Mouse (Mus musculus): ENCODE measurements around the gene Cyp1a2. TPM values are rescaled to one million over a fixed set of nuclear protein-coding genes. Genes with fewer than 3 reads are reported as not detected.

The Cyp1a2 gene
- 0.37 and 1.1 TPM in 2 replicates for polyA plus RNA-seq (2015; fragmentation: Nextera tagmentation; extraction: Ambion mirVana)

DNA sequence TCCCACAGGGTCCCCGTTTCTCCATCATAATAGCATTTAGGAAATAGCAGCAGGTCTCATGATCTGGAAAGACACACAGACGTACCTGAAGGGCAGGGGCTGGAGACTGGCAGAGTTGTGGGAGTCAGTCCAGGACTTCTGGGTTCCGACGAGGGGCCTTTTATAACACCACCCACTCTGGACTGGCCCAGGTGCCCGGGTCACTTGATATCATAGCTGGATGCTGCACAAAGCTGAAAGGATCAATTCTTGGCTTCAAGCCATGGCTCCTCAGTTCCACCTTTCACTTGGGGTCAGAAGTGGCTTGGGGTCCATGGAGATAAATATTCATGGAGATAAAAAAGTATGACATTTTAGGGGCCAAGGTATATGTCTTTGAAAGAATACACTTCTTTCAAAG is at the start of gene Cyp1a2:
Gene Cyp1a2 (minus strand): TSS at position 184 of the 400 bp plus-strand sequence.
- no peak for DNase-seq (ENCODE audit: low spot score)

DNA sequence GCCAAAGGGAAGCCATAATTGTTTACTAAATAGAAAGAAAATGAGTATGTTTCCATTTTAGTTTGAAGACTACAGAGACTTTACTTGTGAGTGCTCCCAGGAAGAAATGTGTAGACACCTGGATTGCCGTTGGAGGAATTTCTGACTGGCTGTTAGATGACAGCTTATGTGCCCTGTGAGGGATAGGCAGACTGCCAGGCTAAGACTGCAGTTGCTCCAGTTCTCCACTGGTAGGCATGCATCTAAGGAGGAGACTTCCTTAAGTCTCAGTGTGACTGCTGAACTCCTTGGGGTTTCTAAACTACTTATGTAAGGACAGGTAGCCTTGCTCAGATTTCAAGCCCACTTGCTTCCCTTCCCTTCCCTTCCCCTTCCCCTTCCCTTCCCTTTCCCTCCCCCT is 44.8 kb upstream of the Cyp1a2 start:
- DNase-seq (ENCODE audit: low spot score): peak; percentile 41

DNA sequence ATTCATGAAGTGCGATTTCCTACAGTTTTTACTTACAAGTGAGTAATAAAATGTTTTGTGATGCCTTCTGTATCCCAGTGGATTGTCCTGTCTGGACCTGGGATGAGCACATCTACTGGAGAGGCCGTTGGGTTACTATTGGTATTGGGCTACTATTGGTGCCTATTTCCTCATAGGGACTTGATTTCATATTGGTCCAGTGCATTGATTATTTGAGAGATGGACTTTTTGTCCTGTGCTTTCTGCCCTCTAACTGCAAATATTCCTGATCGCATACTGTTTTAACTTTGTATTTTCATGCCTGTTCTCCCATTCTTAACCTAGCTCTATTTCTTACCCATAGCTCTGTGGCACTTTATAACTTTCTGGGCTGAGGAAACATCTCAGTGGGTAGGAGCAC is 41.2 kb upstream of the Cyp1a2 start:
- no peak for DNase-seq (ENCODE audit: low spot score)

DNA sequence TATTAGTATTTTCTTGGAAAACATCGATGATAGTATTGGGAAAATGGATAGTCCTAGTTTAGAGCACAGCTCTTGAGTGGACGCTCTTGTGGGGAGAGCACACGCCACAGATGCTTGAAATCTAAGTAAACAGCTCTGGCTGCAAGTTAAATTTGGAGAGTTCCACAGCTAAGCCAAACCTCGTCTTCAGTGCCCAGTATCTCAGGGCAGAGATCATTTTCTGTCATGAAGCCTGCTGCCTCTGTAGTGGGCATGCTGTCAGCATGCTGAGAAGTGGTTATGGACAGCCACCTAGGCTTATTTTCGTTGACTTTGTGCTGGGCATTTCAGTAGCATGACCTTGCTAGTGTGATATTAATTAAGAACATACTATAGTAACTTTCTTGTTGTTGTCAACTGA is 40.3 kb upstream of the Cyp1a2 start:
- no peak for DNase-seq (ENCODE audit: low spot score)

DNA sequence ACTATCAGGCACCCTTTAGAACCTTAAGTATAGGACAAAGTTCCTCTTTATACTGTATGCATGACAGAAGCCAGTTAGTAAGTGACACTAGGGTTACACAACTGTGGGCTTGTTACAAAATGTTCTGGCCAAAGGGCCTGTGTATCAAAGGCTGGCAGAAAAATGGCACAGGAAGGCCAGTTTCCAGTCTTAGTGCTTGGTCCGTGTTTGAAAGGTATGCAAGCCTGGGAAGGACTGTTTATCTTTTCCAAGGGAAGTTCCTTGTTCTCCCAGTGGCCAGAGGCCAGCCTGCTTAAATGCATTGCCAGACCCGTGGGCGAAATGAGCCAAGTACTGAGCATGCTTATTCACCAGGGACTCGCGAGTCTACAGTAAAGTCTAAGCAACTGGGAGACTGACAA is 39.8 kb upstream of the Cyp1a2 start:
- DNase-seq (ENCODE audit: low spot score): no peak

DNA sequence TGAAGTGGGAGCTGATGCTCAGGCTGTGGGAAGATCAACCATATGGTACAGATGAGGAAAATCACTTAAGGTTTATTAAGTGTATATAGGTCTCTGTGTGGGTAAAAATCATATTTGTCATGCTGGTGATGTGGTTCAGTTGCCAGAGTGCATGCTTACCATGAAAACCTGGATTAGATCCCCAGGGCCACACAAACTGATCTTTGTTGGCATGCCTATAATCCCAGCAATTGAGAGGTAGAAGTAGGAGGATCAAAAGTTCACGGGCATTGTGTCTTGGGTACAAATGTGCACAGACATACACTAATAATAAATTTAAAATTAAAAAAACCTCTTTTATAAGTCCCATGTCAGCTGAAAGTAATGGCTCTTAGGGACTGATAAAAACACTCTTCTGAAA is 38.9 kb upstream of the Cyp1a2 start:
- DNase-seq (ENCODE audit: low spot score): no peak

DNA sequence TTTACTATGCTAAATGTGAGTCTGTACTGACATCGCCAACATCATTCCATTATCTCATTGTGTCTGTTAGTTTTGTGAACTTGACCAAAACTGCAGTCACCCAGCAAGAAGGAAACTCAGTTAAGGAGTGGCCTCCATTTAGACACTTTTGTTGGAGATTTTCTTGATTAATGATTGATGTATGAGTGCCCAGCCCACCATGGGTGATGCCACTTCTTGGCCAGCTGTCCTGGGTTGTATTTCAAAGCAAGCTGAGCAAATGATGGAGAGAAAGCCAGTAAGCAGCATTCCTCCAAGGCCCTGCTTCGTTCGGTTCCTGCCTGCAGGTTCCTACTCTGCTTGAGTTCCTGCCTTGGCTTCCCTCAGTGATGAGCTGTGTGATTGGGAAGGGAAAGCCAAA is 37.2 kb upstream of the Cyp1a2 start:
- DNase-seq (ENCODE audit: low spot score): no peak

DNA sequence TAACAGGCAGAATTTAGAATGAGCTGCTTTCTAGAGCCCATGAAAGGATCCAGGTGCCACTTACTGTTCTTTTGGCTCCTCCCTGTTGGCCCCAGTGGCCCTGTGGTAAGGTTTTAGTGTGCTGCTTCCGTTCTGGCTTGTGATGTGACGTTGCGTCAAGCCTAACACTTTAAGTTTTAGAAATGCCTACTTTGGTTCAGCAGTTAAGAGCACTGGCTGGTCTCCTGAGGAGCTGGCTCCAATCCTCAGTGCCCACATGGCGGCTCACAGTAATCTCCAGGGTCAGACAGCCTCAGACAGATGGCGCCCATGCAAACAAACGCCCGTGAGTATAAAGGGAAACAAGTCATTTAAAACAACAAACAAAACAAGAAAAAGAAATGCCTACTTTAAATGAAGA is 34.9 kb upstream of the Cyp1a2 start:
- no peak for DNase-seq (ENCODE audit: low spot score)

DNA sequence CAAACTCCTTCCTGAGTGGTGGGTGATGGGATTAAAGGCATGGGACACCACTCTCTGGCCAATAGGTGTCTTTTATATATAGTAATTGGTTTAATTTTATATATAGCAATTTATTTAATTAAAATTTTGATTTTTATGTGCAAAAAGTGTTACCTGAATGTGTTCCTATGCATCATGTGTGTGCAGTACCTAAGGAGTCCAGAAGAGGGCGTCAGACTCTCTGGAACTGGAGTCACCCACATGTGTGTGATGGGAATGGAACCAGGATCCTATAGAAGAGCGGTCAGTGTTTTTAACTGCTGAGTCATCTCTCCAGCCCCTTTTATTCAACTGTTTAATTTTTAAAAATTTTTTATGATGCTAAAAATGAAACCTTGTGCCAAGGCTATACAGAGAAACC is 28.7 kb upstream of the Cyp1a2 start:
- no peak for DNase-seq (ENCODE audit: low spot score)

DNA sequence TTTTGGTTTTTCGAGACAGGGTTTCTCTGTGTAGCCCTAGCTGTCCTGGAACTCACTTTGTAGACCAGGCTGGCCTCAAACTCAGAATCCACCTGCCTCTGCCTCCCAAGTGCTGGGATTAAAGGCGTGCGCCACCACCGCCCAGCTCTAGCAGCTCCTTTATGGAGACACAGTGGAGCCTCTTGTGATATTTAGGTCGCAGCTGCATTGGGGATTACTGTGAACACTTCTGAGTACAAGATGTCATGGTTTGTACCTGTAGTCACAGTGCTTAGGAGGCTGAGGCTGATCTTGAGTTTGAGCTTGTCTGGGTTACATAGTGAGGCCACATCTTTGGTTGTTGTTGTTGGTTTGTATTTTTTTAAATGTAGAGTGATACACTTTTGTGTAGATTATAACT is 26.7 kb upstream of the Cyp1a2 start:
- peak; percentile 64 for DNase-seq (ENCODE audit: low spot score)

DNA sequence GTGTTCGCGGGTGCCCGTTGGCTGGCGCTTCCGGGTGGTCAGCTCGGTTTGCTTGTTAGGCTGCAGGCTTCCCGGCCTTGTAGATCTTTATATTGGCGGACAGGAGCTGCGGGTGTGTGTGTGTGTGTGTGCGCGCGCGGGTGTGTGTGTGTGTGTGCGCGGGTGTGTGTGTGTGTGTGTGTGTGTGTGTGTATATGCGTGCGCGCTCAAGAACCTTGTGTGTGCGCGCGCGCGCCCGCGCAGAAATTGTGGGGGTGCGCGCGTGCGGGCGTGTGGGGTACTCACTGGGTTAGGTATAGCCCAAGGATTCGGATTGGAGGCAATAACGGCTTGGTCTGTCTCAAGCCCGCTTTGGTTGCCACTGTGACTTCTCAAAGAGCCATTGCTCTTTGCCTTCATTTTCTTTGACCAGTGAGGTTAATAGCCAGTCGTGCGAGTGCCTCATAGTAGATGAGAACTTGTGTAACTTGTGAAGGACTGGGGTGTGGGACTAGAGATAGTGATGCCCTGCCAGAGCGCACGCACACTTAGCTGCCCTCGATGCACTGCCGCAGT is 25.3 kb upstream of the Cyp1a2 start:
- DNase-seq (ENCODE audit: low spot score): peak; percentile 73

DNA sequence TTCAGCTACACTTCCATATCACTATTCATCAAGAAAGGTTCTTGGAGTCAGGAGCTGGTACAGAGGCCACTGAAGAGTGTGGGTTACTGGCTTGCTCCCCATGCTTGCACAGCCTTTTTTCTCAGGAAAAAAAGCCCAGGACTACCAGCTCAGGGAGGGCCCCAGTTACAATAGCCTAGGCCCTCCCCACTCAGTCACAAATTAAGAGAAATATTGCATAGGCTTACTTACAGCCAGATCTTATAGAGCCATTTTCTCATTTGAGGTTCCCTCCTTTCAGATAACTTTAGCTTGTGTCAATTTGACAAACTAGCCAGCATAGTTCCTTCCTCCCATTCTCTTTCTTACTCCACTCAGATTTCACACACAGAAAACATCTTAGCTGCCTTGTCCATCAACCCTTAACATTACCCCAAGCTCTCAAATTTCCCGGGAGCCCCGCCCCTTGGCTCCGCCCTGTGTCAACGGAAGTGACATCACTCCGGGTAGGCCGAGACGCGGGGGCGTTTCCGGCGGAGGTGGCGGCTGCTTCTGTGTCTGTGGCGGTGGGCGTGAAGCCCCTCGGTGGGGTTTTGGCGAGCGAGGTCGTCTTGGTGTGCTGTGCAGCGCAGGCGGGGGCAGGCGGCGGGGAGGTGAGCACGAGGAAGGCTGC is 24.7 kb upstream of the Cyp1a2 start, which contains the start of gene Edc3:
Gene Edc3 (plus strand): TSS at position 473 of the 652 bp plus-strand sequence.
- DNase-seq (ENCODE audit: low spot score): peak; percentile 93

DNA sequence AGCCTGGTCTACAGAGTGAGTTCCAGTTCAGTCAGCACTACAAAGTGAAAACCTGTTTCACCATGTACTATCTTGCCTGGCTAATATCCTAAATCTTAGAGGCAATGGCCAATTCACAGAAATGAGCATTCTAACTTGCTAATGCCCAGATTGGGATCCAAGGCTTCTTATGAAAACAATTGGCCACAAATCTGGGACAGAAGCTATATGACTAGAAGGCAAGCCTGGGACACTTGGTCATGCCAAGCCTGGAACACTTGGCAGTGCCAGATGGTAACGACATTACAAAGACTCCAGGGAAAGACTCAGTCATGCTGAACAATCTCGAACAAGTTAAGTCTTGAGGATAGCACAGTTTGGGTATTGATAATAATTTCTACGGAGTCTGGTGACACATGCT is 23.0 kb upstream of the Cyp1a2 start:
- DNase-seq (ENCODE audit: low spot score): no peak

DNA sequence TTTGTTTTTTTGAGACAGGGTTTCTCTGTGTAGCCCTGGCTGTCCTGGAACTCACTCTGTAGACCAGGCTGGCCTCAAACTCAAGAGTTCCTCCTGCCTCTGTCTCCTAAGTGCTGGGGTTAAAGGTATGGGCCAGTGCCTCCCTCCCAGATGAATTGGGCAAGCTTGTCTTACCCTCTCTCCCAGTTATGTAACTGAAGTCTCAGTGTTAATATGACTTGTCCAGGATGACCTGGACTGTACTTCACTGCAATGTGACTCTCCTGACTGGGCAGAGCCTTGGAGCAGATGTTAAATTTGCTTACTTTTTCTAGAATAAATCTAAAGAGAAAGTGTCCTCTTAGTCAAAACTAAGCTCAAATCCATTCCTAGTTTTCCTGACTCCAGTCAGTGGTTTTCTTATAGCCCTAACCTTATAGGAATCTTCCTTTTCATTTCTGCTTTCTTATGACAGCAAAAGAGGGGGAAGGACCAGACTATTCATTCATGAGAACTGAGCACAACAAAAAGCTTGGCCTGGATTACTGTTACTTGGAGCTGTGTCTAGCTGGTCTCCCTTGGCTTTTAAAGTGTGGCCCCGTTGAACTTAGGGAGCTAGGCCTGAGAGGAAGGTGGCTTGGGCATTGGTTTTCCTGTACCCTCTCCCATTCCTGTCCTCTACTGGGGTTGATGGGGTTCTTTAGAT is 15.1 kb upstream of the Cyp1a2 start:
- no peak for DNase-seq (ENCODE audit: low spot score)

DNA sequence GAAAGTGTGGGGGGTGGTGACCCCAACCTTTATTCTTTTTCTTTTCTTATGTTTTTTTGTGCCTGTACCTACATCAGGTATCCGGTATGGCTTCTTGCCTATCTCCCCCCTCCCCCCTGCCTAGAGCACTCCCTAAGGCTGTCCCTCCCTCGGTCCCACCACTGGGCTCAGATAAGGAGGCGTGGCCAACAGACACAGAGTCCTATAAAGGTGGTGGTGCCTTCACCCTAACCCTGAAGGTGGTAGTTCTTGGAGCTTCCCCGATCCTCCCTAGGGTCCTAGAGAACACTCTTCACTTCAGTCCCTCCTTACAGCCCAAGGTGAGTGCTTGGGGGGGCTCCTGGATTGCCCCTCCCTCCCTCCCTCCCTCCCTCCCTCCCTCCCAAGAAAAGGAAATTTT is 13.9 kb upstream of the Cyp1a2 start:
- no peak for DNase-seq (ENCODE audit: low spot score)

DNA sequence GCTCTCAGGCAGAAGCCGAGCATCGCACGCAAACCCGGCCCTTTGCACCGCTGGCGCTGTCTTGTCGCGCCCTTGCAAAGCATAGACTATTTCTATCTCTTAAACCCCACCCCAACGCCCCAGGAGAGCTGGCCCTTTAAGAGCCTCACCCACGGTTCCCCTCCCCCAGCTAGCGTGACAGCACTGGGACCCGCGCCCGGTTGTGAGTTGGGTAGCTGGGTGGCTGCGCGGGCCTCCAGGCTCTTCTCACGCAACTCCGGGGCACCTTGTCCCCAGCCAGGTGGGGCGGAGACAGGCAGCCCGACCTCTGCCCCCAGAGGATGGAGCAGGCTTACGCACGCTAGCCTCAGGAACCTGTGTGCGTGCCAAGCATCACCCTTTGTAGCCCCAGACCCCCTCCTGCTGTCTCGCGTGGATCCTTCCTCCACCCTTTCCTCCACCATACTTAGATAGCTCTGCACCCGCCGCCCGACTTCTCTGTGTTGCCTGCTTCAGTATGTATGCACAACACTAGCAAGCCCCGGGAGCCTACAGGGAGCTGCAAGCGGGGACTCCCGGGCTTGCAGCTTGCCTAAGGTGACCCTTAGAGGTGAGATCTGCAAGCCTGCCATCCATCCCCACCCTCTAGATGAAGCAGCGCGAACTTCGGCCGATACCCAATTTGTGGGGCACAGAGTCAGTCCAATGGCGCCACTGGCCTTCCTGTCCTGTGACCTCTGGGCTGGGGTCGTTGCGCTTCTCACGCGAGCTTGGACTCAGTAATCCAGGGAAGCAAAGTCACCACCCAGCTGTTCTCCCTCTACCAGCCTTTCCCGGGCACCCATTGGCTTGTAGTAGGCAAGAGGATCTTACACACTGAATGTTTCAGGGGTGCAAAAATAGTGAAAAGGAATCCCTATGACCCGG is 13.1 kb upstream of the Cyp1a2 start:
- peak; percentile 25 for DNase-seq (ENCODE audit: low spot score)

DNA sequence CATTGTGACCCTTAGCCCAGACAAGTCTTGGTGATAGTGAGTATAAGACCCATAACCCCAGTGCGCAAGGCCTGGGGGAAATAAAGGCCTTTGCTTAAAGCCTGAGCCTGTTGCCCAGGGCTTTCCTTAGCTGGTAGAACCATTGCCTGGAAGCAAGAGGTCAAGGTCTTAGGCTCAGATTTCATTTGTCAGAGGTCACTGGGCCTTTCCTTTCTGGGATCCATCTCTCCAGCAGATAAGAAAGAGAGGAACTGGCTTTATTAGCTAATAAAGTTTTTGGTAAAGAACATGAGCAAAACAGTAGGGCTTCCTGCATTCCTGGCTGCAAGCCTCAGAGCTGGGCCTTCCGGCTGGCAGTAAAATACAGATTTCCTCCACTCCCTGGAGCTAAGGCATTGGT is 10.6 kb upstream of the Cyp1a2 start:
- no peak for DNase-seq (ENCODE audit: low spot score)

DNA sequence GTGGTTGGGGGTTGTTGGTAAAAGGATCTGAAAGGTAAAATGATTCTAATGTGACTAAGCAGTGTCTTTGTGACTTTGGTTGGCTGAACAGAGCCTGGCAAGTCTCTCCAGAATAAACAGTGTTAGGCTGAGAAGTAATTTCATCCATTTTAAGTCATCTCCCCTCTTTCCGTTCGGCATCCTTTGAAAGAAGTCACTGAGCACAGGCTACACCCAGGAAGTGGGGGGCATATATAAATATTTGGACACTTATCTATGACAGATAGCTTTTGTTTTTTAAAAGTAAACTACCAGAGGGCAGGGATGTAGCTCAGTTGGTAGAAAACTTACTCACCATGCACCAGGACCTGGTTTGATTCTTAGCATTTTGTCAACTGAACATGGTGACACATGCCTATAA is 5.1 kb upstream of the Cyp1a2 start:
- DNase-seq (ENCODE audit: low spot score): no peak

DNA sequence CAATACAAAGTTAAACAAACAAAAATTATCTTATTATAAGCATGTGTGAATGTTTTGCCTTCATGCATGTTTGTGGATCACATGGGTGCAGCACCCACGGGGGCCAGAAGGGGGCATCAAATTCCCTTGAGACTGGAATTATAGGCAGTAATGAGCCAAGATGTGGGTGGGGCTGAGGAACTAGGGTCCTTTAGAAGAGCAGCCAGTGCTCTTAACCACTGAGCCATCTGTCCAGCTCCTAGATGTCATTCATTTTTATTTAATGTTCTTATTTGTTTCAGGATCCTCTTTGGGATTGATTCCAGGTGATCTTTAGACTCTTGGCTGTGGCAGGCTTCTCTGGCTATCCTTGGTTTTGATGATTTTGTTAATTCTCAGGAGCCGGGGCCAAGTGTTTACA is 4.7 kb upstream of the Cyp1a2 start:
- DNase-seq (ENCODE audit: low spot score): no peak

DNA sequence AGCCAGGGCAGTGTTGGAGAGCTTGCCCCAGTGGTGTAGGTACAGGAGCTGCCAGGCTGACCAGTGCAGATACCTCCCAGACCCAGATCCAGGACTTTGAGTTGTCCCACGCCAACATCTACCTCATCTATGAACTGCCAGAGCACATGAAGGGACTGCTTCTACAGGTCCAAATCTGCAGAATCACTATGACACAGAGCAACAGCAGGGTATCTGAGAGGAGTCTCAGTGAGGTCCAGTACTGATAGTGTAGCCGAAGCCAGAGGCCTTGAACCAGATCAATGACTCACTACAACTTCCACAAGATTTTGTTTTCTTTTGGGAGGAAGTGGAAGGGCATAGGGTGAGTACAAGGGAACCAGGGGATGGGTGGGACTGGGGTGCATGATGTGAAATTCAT is 4.2 kb upstream of the Cyp1a2 start, which contains the start of gene Cyp1a1:
Gene Cyp1a1 (plus strand): TSS at position 178 of the 400 bp plus-strand sequence.
- no peak for DNase-seq (ENCODE audit: low spot score)

DNA sequence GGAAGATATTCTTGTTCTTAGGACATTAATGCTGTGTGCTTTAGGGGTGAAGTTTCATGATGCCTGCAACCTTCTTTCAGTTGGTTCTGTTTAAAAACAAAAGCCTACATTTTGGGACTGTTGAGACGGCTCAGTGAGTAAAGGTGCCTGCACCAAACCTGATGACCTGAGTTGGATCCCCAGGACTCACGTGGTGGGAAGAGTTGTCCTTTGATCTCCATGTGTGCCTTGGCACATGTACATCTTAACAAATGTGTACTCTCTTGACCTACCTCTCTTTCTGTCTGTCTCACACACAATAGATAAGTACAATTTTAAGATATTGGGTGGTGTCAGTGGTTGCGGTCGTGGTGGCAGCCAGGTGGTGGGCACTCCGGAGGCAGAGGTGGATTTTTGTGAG is 2.5 kb upstream of the Cyp1a2 start:
- no peak for DNase-seq (ENCODE audit: low spot score)

DNA sequence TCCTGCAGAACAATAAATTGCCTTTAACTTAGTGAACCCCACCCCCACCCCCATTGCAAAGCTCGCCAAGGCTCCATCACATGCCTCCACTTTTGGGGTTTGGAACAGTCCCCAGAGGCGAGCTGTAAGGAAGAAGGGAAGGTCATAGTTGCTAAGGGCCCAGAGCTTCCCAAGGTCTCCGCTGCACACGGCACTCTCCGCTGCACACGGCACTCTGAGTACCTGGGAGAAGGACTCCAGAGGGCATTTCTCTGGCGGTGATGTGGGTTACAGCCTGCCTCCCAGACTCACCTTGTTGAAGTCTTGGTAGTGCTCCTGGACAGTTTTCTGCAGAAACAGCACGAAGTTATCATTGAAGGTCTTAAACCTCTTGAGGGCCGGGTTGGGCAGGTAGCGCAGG is 2.1 kb downstream of the Cyp1a2 start:
- DNase-seq (ENCODE audit: low spot score): no peak
